Mouse (Mus musculus) MEL (cell line): Measurements from ENCODE around the gene Olfm2. TPM values are rescaled to one million over a fixed set of nuclear protein-coding genes. Genes with fewer than 3 reads are reported as not detected.

Experiments
- DNase-seq: peaks from one replicate; pipeline ENCODE4 v3.0.0; 2011; ENCODE audit warnings: low read depth, low spot score
- H3K27ac ChIP-seq: 2 replicates; pipeline ENCODE4 v1.5.1; 2012; ENCODE audit warnings: low read depth, mild to moderate bottlenecking, control low read depth, low read length, moderate library complexity; ENCODE audit not compliant: control insufficient read depth
- H3K27me3 ChIP-seq, 2 experiments: fragments of 150-350 bp in 1 of 2; sonication (generic) in 1 of 2; 2 replicates each; pipeline ENCODE4 v1.6.1; 2012; ENCODE audit warnings: low read length in 2 of 2, mild to moderate bottlenecking in 2 of 2, improper control_type of control experiment in 1 of 2, moderate library complexity in 1 of 2; ENCODE audit not compliant: insufficient read depth in 2 of 2, control insufficient read depth in 1 of 2
- H3K36me3 ChIP-seq, 2 experiments: 2 replicates each; pipeline ENCODE4 v1.6.1; 2012 to 2014; ENCODE audit warnings: low read length in 2 of 2, improper control_type of control experiment in 1 of 2, inconsistent platforms in 1 of 2, mild to moderate bottlenecking in 1 of 2; ENCODE audit not compliant: insufficient read depth in 2 of 2, control insufficient read depth in 1 of 2
- H3K4me1 ChIP-seq, 2 experiments: fragments of 150-350 bp in 1 of 2; sonication (generic) in 1 of 2; 2 replicates each; pipeline ENCODE4 v1.6.1; 2012; ENCODE audit warnings: low read length in 2 of 2, improper control_type of control experiment in 1 of 2, mild to moderate bottlenecking in 1 of 2; ENCODE audit not compliant: insufficient read depth in 2 of 2, control insufficient read depth in 1 of 2
- H3K4me3 ChIP-seq, 2 experiments: fragments of 150-350 bp in 1 of 2; sonication (generic) in 1 of 2; 2 replicates each; pipeline ENCODE4 v1.5.1; 2012; ENCODE audit warnings: low read depth in 2 of 2, low read length in 2 of 2, mild to moderate bottlenecking in 2 of 2, moderate library complexity in 2 of 2, control low read depth in 1 of 2, improper control_type of control experiment in 1 of 2; ENCODE audit not compliant: control insufficient read depth in 1 of 2, insufficient read depth in 1 of 2
- H3K79me2 ChIP-seq: 2 replicates; pipeline ENCODE4 v1.6.1; 2012; ENCODE audit warnings: mild to moderate bottlenecking, low read length, moderate library complexity; ENCODE audit not compliant: control insufficient read depth, poor library complexity, insufficient read depth
- H3K9ac ChIP-seq: 2 replicates; pipeline ENCODE4 v1.6.1; 2012; ENCODE audit warnings: low read depth, mild to moderate bottlenecking, control low read depth, low read length, moderate library complexity; ENCODE audit not compliant: control insufficient read depth, poor library complexity, severe bottlenecking
- H3K9me3 ChIP-seq: fragments of 150-350 bp; sonication (generic); replicated peaks from 2 replicates; pipeline ENCODE4 v1.6.1; 2012; ENCODE audit warnings: mild to moderate bottlenecking, low read length, improper control_type of control experiment, moderate library complexity; ENCODE audit not compliant: insufficient read depth
- BHLHE40 ChIP-seq: IDR thresholded peaks from 2 replicates; pipeline ENCODE4 v1.6.1; 2012; ENCODE audit warnings: low read depth, mild to moderate bottlenecking, inconsistent platforms, low read length, improper control_type of control experiment, borderline replicate concordance
- CHD1 ChIP-seq: IDR thresholded peaks from 2 replicates; pipeline ENCODE4 v1.6.1; 2012; ENCODE audit warnings: low read depth, mild to moderate bottlenecking, inconsistent platforms, low read length, improper control_type of control experiment
- CHD2 ChIP-seq: IDR thresholded peaks from 2 replicates; pipeline ENCODE4 v1.6.1; 2011; ENCODE audit warnings: low read length, improper control_type of control experiment
- CTCF ChIP-seq, 3 experiments: IDR thresholded peaks in 2 of 3; conservative IDR thresholded peaks in 1 of 3; 2 replicates each; pipeline ENCODE4 v1.5.1; 2011 to 2012; ENCODE audit warnings: low read length in 3 of 3, low read depth in 2 of 3, mild to moderate bottlenecking in 2 of 3, improper control_type of control experiment in 1 of 3, inconsistent platforms in 1 of 3, mixed read lengths in 1 of 3, moderate library complexity in 1 of 3; ENCODE audit not compliant: control insufficient read depth in 1 of 3, insufficient read depth in 1 of 3, poor library complexity in 1 of 3, severe bottlenecking in 1 of 3
- ETS1 ChIP-seq: IDR thresholded peaks from 2 replicates; pipeline ENCODE4 v1.6.1; 2012; ENCODE audit warnings: low read depth, mild to moderate bottlenecking, inconsistent platforms, low read length, improper control_type of control experiment, moderate library complexity
- GABPA ChIP-seq: IDR thresholded peaks from 2 replicates; pipeline ENCODE4 v1.6.1; 2012; ENCODE audit warnings: low read depth, mild to moderate bottlenecking, inconsistent platforms, low read length, improper control_type of control experiment, moderate library complexity
- HCFC1 ChIP-seq: IDR thresholded peaks from 2 replicates; pipeline ENCODE4 v1.6.1; 2012; ENCODE audit warnings: low read depth, mild to moderate bottlenecking, inconsistent platforms, low read length, improper control_type of control experiment, moderate library complexity
- JUND ChIP-seq: IDR thresholded peaks from 2 replicates; pipeline ENCODE4 v1.6.1; 2011; ENCODE audit warnings: low read depth, mild to moderate bottlenecking, improper control_type of control experiment, low read length
- KAT2A ChIP-seq: conservative IDR thresholded peaks from 2 replicates; pipeline ENCODE4 v1.6.1; 2012; ENCODE audit warnings: low read depth, low read length, improper control_type of control experiment, inconsistent platforms
- MAX ChIP-seq: IDR thresholded peaks from 2 replicates; pipeline ENCODE4 v1.6.1; 2011; ENCODE audit warnings: low read length, improper control_type of control experiment
- MAZ ChIP-seq: IDR thresholded peaks from 2 replicates; pipeline ENCODE4 v1.6.1; 2012; ENCODE audit warnings: low read depth, mild to moderate bottlenecking, inconsistent platforms, low read length, improper control_type of control experiment
- MEF2A ChIP-seq: IDR thresholded peaks from 2 replicates; pipeline ENCODE4 v1.6.1; 2014; ENCODE audit warnings: low read depth, mild to moderate bottlenecking, inconsistent platforms, low read length, improper control_type of control experiment; ENCODE audit not compliant: poor library complexity, insufficient replicate concordance, severe bottlenecking; ENCODE audit errors: extremely low read depth
- MYB ChIP-seq: IDR thresholded peaks from 2 replicates; pipeline ENCODE4 v1.6.1; 2011; ENCODE audit warnings: mild to moderate bottlenecking, low read depth, low read length, improper control_type of control experiment
- MYC ChIP-seq: IDR thresholded peaks from 2 replicates; pipeline ENCODE4 v1.6.1; 2011; ENCODE audit warnings: low read depth, mild to moderate bottlenecking, low read length, improper control_type of control experiment, moderate library complexity
- NRF1 ChIP-seq: IDR thresholded peaks from 2 replicates; pipeline ENCODE4 v1.6.1; 2014; ENCODE audit warnings: low read depth, mild to moderate bottlenecking, inconsistent platforms, low read length, improper control_type of control experiment, moderate library complexity; ENCODE audit not compliant: poor library complexity, insufficient read depth, severe bottlenecking
- POLR2A ChIP-seq, 2 experiments: IDR thresholded peaks; 2 replicates each; pipeline ENCODE4 v1.6.1; 2011 to 2012; ENCODE audit warnings: low read length in 2 of 2, mild to moderate bottlenecking in 2 of 2, control low read depth in 1 of 2, improper control_type of control experiment in 1 of 2, low read depth in 1 of 2, moderate library complexity in 1 of 2; ENCODE audit not compliant: control insufficient read depth in 1 of 2, insufficient read depth in 1 of 2, poor library complexity in 1 of 2
- POLR2AphosphoS2 ChIP-seq: IDR thresholded peaks from 2 replicates; pipeline ENCODE4 v1.6.1; 2011; ENCODE audit warnings: low read length, improper control_type of control experiment
- RCOR1 ChIP-seq: IDR thresholded peaks from 2 replicates; pipeline ENCODE4 v1.6.1; 2012; ENCODE audit warnings: low read depth, mild to moderate bottlenecking, inconsistent platforms, low read length, improper control_type of control experiment
- SIN3A ChIP-seq: IDR thresholded peaks from 2 replicates; pipeline ENCODE4 v1.6.1; 2012; ENCODE audit warnings: low read length, improper control_type of control experiment, inconsistent platforms
- SMC3 ChIP-seq: IDR thresholded peaks from 2 replicates; pipeline ENCODE4 v1.6.1; 2011; ENCODE audit warnings: low read depth, low read length, improper control_type of control experiment
- TCF12 ChIP-seq: IDR thresholded peaks from 2 replicates; pipeline ENCODE4 v1.6.1; 2014; ENCODE audit warnings: low read depth, mild to moderate bottlenecking, inconsistent platforms, low read length, improper control_type of control experiment, moderate library complexity
- UBTF ChIP-seq: IDR thresholded peaks from 2 replicates; pipeline ENCODE4 v1.6.1; 2012; ENCODE audit warnings: low read depth, mild to moderate bottlenecking, inconsistent platforms, low read length, improper control_type of control experiment, moderate library complexity, borderline replicate concordance; ENCODE audit not compliant: insufficient read depth
- USF1 ChIP-seq: IDR thresholded peaks from 2 replicates; pipeline ENCODE4 v1.6.1; 2014; ENCODE audit warnings: low read depth, mild to moderate bottlenecking, inconsistent platforms, low read length, improper control_type of control experiment, moderate library complexity
- USF2 ChIP-seq, 2 experiments: IDR thresholded peaks; 2 replicates each; pipeline ENCODE4 v1.6.1; 2011 to 2012; ENCODE audit warnings: improper control_type of control experiment in 2 of 2, low read length in 2 of 2, borderline replicate concordance in 1 of 2, inconsistent platforms in 1 of 2, low read depth in 1 of 2, mild to moderate bottlenecking in 1 of 2; ENCODE audit not compliant: insufficient read depth in 1 of 2
- ZC3H11A ChIP-seq: IDR thresholded peaks from 2 replicates; pipeline ENCODE4 v1.6.1; 2012; ENCODE audit warnings: low read depth, mild to moderate bottlenecking, inconsistent platforms, low read length, improper control_type of control experiment
- polyA plus RNA-seq, 2 experiments: library from polyadenylated mRNA; stranded (reverse) in 1 of 2; unstranded in 1 of 2; fragments of >175 nt in 1 of 2; fragments of >200 nt in 1 of 2; gene quantifications; 2 replicates each; pipeline versions ENCODE4 v1.2.1 to v1.2.4; 2012; ENCODE audit warnings: low replicate concordance in 2 of 2, low read depth in 1 of 2; ENCODE audit not compliant: insufficient read length in 2 of 2, insufficient read depth in 1 of 2, missing spikeins in 1 of 2
- total RNA-seq: library from RNA; depleted of rRNA; stranded (reverse); fragments of 300-350 nt; gene quantifications from 2 replicates; pipeline ENCODE4 v1.2.3, GENCODE M21; 2012

Gene Olfm2
- total and polyA plus RNA-seq, 3 experiments = 0.54 to 1.9 TPM; not detected in 1

- TF ChIP-seq ETS1 (peak; percentile 59), UBTF (0 out of 2 replicates have a peak, but pooled peaks have one; percentile 50), HCFC1 (peak; percentile 64), RCOR1 (0 out of 2 replicates have a peak, but pooled peaks have one; percentile 39), MAZ (peak; percentile 75; the same call in 1 of the 2 replicates), CHD1 (no peak), BHLHE40 (peak; percentile 66), NRF1 (peak; percentile 41; the same call in 1 of the 2 replicates), POLR2A (IDR thresholded peaks at IDR 0.05; ENCODE audit: control insufficient read depth in 1 of 2, insufficient read depth in 1 of 2, low read depth in 1 of 2, low read length in 2 of 2, poor library complexity in 1 of 2) (peak in 1 of 2 experiments; percentile 62; a peak in 3 of 4 replicates), CTCF (IDR thresholded peaks at IDR 0.05 in 2 of 3, conservative IDR thresholded peaks at IDR 0.05 in 1 of 3; ENCODE audit: control insufficient read depth in 1 of 3, insufficient read depth in 1 of 3, low read depth in 2 of 3, low read length in 3 of 3, poor library complexity in 1 of 3, severe bottlenecking in 1 of 3) (no peak), MAX (0 out of 2 replicates have a peak, but pooled peaks have one; percentile 7), JUND (0 out of 2 replicates have a peak, but pooled peaks have one; percentile 3), USF1 (no peak), SIN3A (peak; percentile 77)
Measured at GRCm38 (mm10) chr9:20794108-20794806, 48.1 kb upstream of the Olfm2 start (continued).

- H3K9me3 ChIP-seq = no peaks in the 10 kb centered on the region
- H3K36me3 ChIP-seq = peaks cover 0 to 12% of the 10 kb centered on the region in 2 experiments; a peak in 2 of 4 replicates
- H3K4me3 ChIP-seq = no peak overlapping the region
- DNase-seq = no peak
- H3K9ac ChIP-seq = no peak overlapping the region
- no peak overlapping the region for H3K27ac ChIP-seq
- no peak for TF ChIP-seq KAT2A
- TF ChIP-seq USF1 = no peak
- TF ChIP-seq CHD2 = no peak
- TF ChIP-seq ZC3H11A = no peak
- no peak for TF ChIP-seq TCF12
- no peak for TF ChIP-seq USF2 (IDR thresholded peaks at IDR 0.05; ENCODE audit: borderline replicate concordance in 1 of 2, insufficient read depth in 1 of 2, low read depth in 1 of 2, low read length in 2 of 2)
- no peak for TF ChIP-seq MEF2A
- no peak for TF ChIP-seq MYC
- TF ChIP-seq CHD1 = no peak
- TF ChIP-seq MYB = no peak
- no peak for TF ChIP-seq UBTF
- TF ChIP-seq CTCF (IDR thresholded peaks at IDR 0.05 in 2 of 3, conservative IDR thresholded peaks at IDR 0.05 in 1 of 3; ENCODE audit: control insufficient read depth in 1 of 3, insufficient read depth in 1 of 3, low read depth in 2 of 3, low read length in 3 of 3, poor library complexity in 1 of 3, severe bottlenecking in 1 of 3) = no peak
- no peak for TF ChIP-seq JUND
- TF ChIP-seq SMC3 = no peak
- no peak for TF ChIP-seq POLR2AphosphoS2
- no peak for TF ChIP-seq GABPA
- no peak for TF ChIP-seq HCFC1
- H3K4me1 ChIP-seq = peaks cover 9 to 16% of the 10 kb centered on the region in 2 experiments
- H3K79me2 ChIP-seq = no peaks in the 10 kb centered on the region
- no peaks in the 10 kb centered on the region for H3K27me3 ChIP-seq
Measured at GRCm38 (mm10) chr9:20790345-20790744, 44.2 kb upstream of the Olfm2 start.
